Mouse (Mus musculus) limb, embryonic 12.5 days (tissue): ENCODE data around the gene Ceacam2. TPM values are rescaled to one million over a fixed set of nuclear protein-coding genes. Genes with fewer than 3 reads are reported as not detected.
"Not testable (repeated sequence)": the region's sequence is repeated elsewhere in the genome, so short reads cannot be mapped to it uniquely, and the experiment has no call there.

Experiments
- ATAC-seq: fragments of 200-750 bp; cut with Nextera tagmentation; 2 replicates; pipeline ENCODE4 v1.8.0; 2017; ENCODE audit warnings: low read depth, moderate TSS enrichment; ENCODE audit not compliant: insufficient number of reproducible peaks, insufficient read depth, low FRiP score, low TSS enrichment
- H3K27ac ChIP-seq: fragments of 300-500 bp; sonication (generic); 2 replicates; pipeline ENCODE4 v1.5.1; 2016; ENCODE audit warnings: mild to moderate bottlenecking, moderate library complexity
- H3K27me3 ChIP-seq: fragments of 300-500 bp; sonication (generic); 2 replicates; pipeline ENCODE4 v1.6.1; 2016; ENCODE audit warnings: mild to moderate bottlenecking, moderate library complexity
- H3K36me3 ChIP-seq: fragments of 300-500 bp; sonication (generic); 2 replicates; pipeline ENCODE4 v1.6.1; 2016; ENCODE audit warnings: mild to moderate bottlenecking, moderate library complexity
- H3K4me1 ChIP-seq: fragments of 300-500 bp; sonication (generic); replicated peaks from 2 replicates; pipeline ENCODE4 v1.6.1; 2016
- H3K4me2 ChIP-seq: fragments of 300-500 bp; sonication (generic); 2 replicates; pipeline ENCODE4 v1.6.1; 2016; ENCODE audit warnings: mild to moderate bottlenecking, moderate library complexity
- H3K4me3 ChIP-seq: fragments of 300-500 bp; sonication (generic); replicated peaks from 2 replicates; pipeline ENCODE4 v1.5.1; 2016; ENCODE audit warnings: mild to moderate bottlenecking
- H3K9ac ChIP-seq: fragments of 300-500 bp; sonication (generic); replicated peaks from 2 replicates; pipeline ENCODE4 v1.6.1; 2016; ENCODE audit warnings: mild to moderate bottlenecking, moderate library complexity
- H3K9me3 ChIP-seq: fragments of 300-500 bp; sonication (generic); 2 replicates; pipeline ENCODE4 v1.6.1; 2016; ENCODE audit warnings: mild to moderate bottlenecking, moderate library complexity
- WGBS: fragments of 180-500 bp; shearing (Covaris S2); methylation state at CpG from one replicate; pipeline ENCODE4 v1.1.7; 2016; 5-methylcytosine and 5-hydroxymethylcytosine counted together
- polyA plus RNA-seq: library from polyadenylated mRNA; unstranded; fragments of >200 nt; fragmentation: Nextera tagmentation; extraction: Ambion mirVana; gene quantifications from 2 replicates; pipeline ENCODE4 v1.2.1, GENCODE M21; 2016

Ceacam2 gene
- polyA plus RNA-seq, 1 experiment from 2014 or later = 0.34 TPM

- not testable (repeated sequence) for H3K4me2 ChIP-seq, H3K9ac ChIP-seq, ATAC-seq, H3K4me3 ChIP-seq, H3K27me3 ChIP-seq, H3K27ac ChIP-seq, H3K4me1 ChIP-seq, H3K9me3 ChIP-seq, H3K36me3 ChIP-seq
- 53% methylated on average over 8 of the region's 8 CpGs for WGBS
These were observed 58.9 kb downstream of the Ceacam2 start for GRCm38 (mm10) chr7:25480791-25481190.

- WGBS = 0% methylated on average over 1 of the region's 1 CpGs
These were observed 60.2 kb downstream of the Ceacam2 start for GRCm38 (mm10) chr7:25479440-25479839.

GRCm38 (mm10) chr7:25477752-25478093 is 61.9 kb downstream of the Ceacam2 start:
- ATAC-seq, H3K27me3 ChIP-seq, H3K4me2 ChIP-seq, H3K9ac ChIP-seq, H3K9me3 ChIP-seq, H3K4me3 ChIP-seq, H3K4me1 ChIP-seq, H3K36me3 ChIP-seq, H3K27ac ChIP-seq: not testable (repeated sequence)
- WGBS = 80% methylated on average over 2 of the region's 2 CpGs

More at GRCm38 (mm10) chr7:25479440-25479839, 60.2 kb downstream of the Ceacam2 start:
- no peaks in the 10 kb centered on the region for H3K36me3 ChIP-seq
- H3K4me3 ChIP-seq = no peak overlapping the region
- H3K4me2 ChIP-seq = no peak overlapping the region
- H3K9me3 ChIP-seq = no peaks in the 10 kb centered on the region
- H3K4me1 ChIP-seq = peaks cover 6% of the 10 kb centered on the region; the same call in 1 of the 2 replicates
- no peak overlapping the region for H3K27ac ChIP-seq
- H3K9ac ChIP-seq = no peak overlapping the region
- no peak for ATAC-seq
- H3K27me3 ChIP-seq = no peaks in the 10 kb centered on the region

GRCm38 (mm10) chr7:25477091-25477751 is 62.4 kb downstream of the Ceacam2 start, which contains the start of gene Ceacam1:
Gene Ceacam1, minus strand, starts transcription at chr7:25477603.
- H3K4me2 ChIP-seq, H3K9me3 ChIP-seq, ATAC-seq, H3K27me3 ChIP-seq, H3K36me3 ChIP-seq, H3K4me3 ChIP-seq, H3K9ac ChIP-seq, H3K4me1 ChIP-seq: not testable (repeated sequence)
- WGBS = 22% methylated on average over 5 of the region's 5 CpGs
- 0 out of 2 replicates have a peak within 1 kb of the TSS, but pooled peaks have one; percentile 7 for H3K27ac ChIP-seq

- not testable (repeated sequence) for H3K27ac ChIP-seq, H3K27me3 ChIP-seq, H3K36me3 ChIP-seq, H3K4me2 ChIP-seq, H3K9ac ChIP-seq, H3K9me3 ChIP-seq, H3K4me3 ChIP-seq, H3K4me1 ChIP-seq, ATAC-seq
- WGBS = 87% methylated on average over 6 of the region's 6 CpGs
These were observed 67.8 kb downstream of the Ceacam2 start for GRCm38 (mm10) chr7:25471821-25472220.

Other genes with a start within 250 kb of the Ceacam2 start
- 288 and 295 TPM in 2 replicates for gene Pafah1b3, start 241.9 kb downstream of the Ceacam2 start, polyA plus RNA-seq
- 0.66 and 0.86 TPM in 2 replicates for gene Prr19, start 238.4 kb downstream of the Ceacam2 start, polyA plus RNA-seq
- 1.1 and 1.3 TPM in 2 replicates for gene Tmem145, start 233.8 kb downstream of the Ceacam2 start, polyA plus RNA-seq
- 21.6 and 21.7 TPM in 2 replicates for gene Megf8, start 222.7 kb downstream of the Ceacam2 start, polyA plus RNA-seq
- not detected in 2 replicates for gene Cnfn, start 170.1 kb downstream of the Ceacam2 start, polyA plus RNA-seq
- 11.9 and 12.1 TPM in 2 replicates for gene Lipe, start 141.1 kb downstream of the Ceacam2 start, polyA plus RNA-seq
- 0.29 and 0.58 TPM in 2 replicates for gene Cxcl17, start 127.0 kb downstream of the Ceacam2 start, polyA plus RNA-seq
- 0.79 TPM in 2 replicates for gene Ceacam1, start 62.3 kb downstream of the Ceacam2 start, polyA plus RNA-seq
- gene Erich4, start 76.0 kb upstream of the Ceacam2 start, polyA plus RNA-seq = not detected in 2 replicates
- gene Dmac2, start 79.6 kb upstream of the Ceacam2 start, polyA plus RNA-seq = 34.8 and 37.8 TPM in 2 replicates
- gene B3gnt8, start 86.8 kb upstream of the Ceacam2 start, polyA plus RNA-seq = 2.7 and 2.8 TPM in 2 replicates
- 57.5 and 61.3 TPM in 2 replicates for gene Bckdha, start 119.1 kb upstream of the Ceacam2 start, polyA plus RNA-seq
- 74.1 and 74.2 TPM in 2 replicates for gene Exosc5, start 119.3 kb upstream of the Ceacam2 start, polyA plus RNA-seq
- 2.7 and 3.1 TPM in 2 replicates for gene Tmem91, start 135.3 kb upstream of the Ceacam2 start, polyA plus RNA-seq
- gene B9d2, start 140.9 kb upstream of the Ceacam2 start, polyA plus RNA-seq = 30.4 and 30.5 TPM in 2 replicates
- 1.6 and 2.2 TPM in 2 replicates for gene Tgfb1, start 147.1 kb upstream of the Ceacam2 start, polyA plus RNA-seq
- 20.6 and 23.6 TPM in 2 replicates for gene Ccdc97, start 179.2 kb upstream of the Ceacam2 start, polyA plus RNA-seq
- 67.6 and 75.0 TPM in 2 replicates for gene Hnrnpul1, start 214.9 kb upstream of the Ceacam2 start, polyA plus RNA-seq
- gene Axl, start 248.8 kb upstream of the Ceacam2 start, polyA plus RNA-seq = 56.3 and 57.2 TPM in 2 replicates